In genomic region chr6:28663670-28664069, GRCm38 (mm10) we compare ENCODE assay signal across 34 mouse cellular contexts.
"Had no signal": no experiment of that assay in that cellular context is flagged by ENCODE, and none has a peak within 500 bp of the region (broad histone marks: within the 10 kb centered on the region; RNA-seq: fewer than 3 reads in every experiment).

No protein-coding gene starts in this region.

- ATAC-seq: hindbrain, embryonic 16.5 days; hindbrain, postnatal 0 days; inflammation-experienced regulatory T-cells, adult 6 months; intestine, embryonic 15.5 days; intestine, embryonic 16.5 days; intestine, postnatal 0 days had no signal

- DNase-seq: heart, postnatal 10 days; heart, postnatal 14 days; heart, postnatal 36 days; heart, postnatal 4 days; kidney, adult 11 months; kidney, adult 18-20 months; kidney, adult 2 months; kidney, adult 8-10 months; kidney, adult 9 months; kidney, postnatal 10 days; kidney, postnatal 14 days; kidney, postnatal 25 days; kidney, postnatal 36 days; kidney, postnatal 4 days; layer of hippocampus, adult 9-11 months; layer of hippocampus, postnatal 36 days had no signal

- H3K27ac ChIP-seq: heart, embryonic 10.5 days; heart, embryonic 13.5 days; heart, embryonic 15.5 days; hindbrain, embryonic 10.5 days; hindbrain, embryonic 12.5 days; hindbrain, embryonic 13.5 days; hindbrain, embryonic 14.5 days; hindbrain, embryonic 15.5 days; hindbrain, postnatal 0 days; intestine, embryonic 15.5 days; kidney, embryonic 15.5 days; kidney, postnatal 0 days; layer of hippocampus, adult 2 months had no signal

- H3K4me3 ChIP-seq: heart, embryonic 10.5 days; heart, embryonic 12.5 days; heart, embryonic 13.5 days; heart, embryonic 15.5 days; hindbrain, embryonic 10.5 days; hindbrain, embryonic 12.5 days; hindbrain, embryonic 13.5 days; hindbrain, embryonic 15.5 days; intestine, embryonic 15.5 days; kidney, embryonic 15.5 days; layer of hippocampus, adult 2 months had no signal
